Mouse (Mus musculus) frontal cortex, postnatal 25 days (tissue): Measurements from ENCODE around the gene Sugct.

Experiments
- DNase-seq, 2 experiments: peaks; one replicate each; pipeline ENCODE4 v3.0.0; 2022; ENCODE audit warnings: low spot score in 2 of 2

Gene Sugct

GRCm38 (mm10) chr13:17296460-17296859 is 398.9 kb downstream of the Sugct start:
- DNase-seq: no peak

- DNase-seq: no peak
Measured at GRCm38 (mm10) chr13:17291057-17291456, 404.3 kb downstream of the Sugct start.

GRCm38 (mm10) chr13:17288377-17288776 is 407.0 kb downstream of the Sugct start:
- no peak for DNase-seq

GRCm38 (mm10) chr13:17245936-17246335 is 449.4 kb downstream of the Sugct start:
- DNase-seq: no peak

GRCm38 (mm10) chr13:17216524-17216923 is 478.8 kb downstream of the Sugct start:
- no peak for DNase-seq

- no peak for DNase-seq
Measured at GRCm38 (mm10) chr13:17212681-17213080, 482.7 kb downstream of the Sugct start.

GRCm38 (mm10) chr13:17190180-17190762 is 505.1 kb downstream of the Sugct start:
- DNase-seq: no peak

- DNase-seq: no peak
Measured at GRCm38 (mm10) chr13:17185253-17185652, 510.1 kb downstream of the Sugct start.

GRCm38 (mm10) chr13:17165917-17166316 is 529.4 kb downstream of the Sugct start:
- no peak for DNase-seq

- no peak for DNase-seq
Measured at GRCm38 (mm10) chr13:17164721-17165120, 530.6 kb downstream of the Sugct start.

- no peak for DNase-seq
Measured at GRCm38 (mm10) chr13:17146441-17146992, 548.8 kb downstream of the Sugct start.

GRCm38 (mm10) chr13:17116073-17116472 is 579.3 kb downstream of the Sugct start:
- DNase-seq: no peak

GRCm38 (mm10) chr13:17102372-17102771 is 593.0 kb downstream of the Sugct start:
- DNase-seq: no peak

GRCm38 (mm10) chr13:17086547-17086946 is 608.8 kb downstream of the Sugct start:
- no peak for DNase-seq

- DNase-seq: no peak
Measured at GRCm38 (mm10) chr13:17086146-17086545, 609.2 kb downstream of the Sugct start.

- DNase-seq: no peak
Measured at GRCm38 (mm10) chr13:17084946-17085852, 610.2 kb downstream of the Sugct start.

- no peak for DNase-seq
Measured at GRCm38 (mm10) chr13:17081618-17082017, 613.7 kb downstream of the Sugct start.

- no peak for DNase-seq
Measured at GRCm38 (mm10) chr13:17065552-17065951, 629.8 kb downstream of the Sugct start.

- DNase-seq: no peak
Measured at GRCm38 (mm10) chr13:17056650-17057049, 638.7 kb downstream of the Sugct start.

- DNase-seq: no peak
Measured at GRCm38 (mm10) chr13:17043426-17044224, 651.7 kb downstream of the Sugct start.

GRCm38 (mm10) chr13:17042332-17042731 is 653.0 kb downstream of the Sugct start:
- no peak for DNase-seq

- DNase-seq: no peak
Measured at GRCm38 (mm10) chr13:17039727-17040126, 655.6 kb downstream of the Sugct start.
